Mouse (Mus musculus): ENCODE measurements around the gene Dolk. TPM values are rescaled to one million over a fixed set of nuclear protein-coding genes. Genes with fewer than 3 reads are reported as not detected.
A peak's percentile ranks its signal among the peaks of the same experiment; 100 is the strongest.

Gene Dolk
- polyA plus RNA-seq, 1 experiment from 2014 or later: 25.5 TPM

- H3K27me3 ChIP-seq: no peaks in the 10 kb centered on the region
- no peaks in the 10 kb centered on the region for H3K4me1 ChIP-seq
- no peaks in the 10 kb centered on the region for H3K9me3 ChIP-seq (replicated peaks)
- no peak overlapping the region for H3K9ac ChIP-seq
- no peak overlapping the region for H3K4me3 ChIP-seq
- 81% methylated on average over 3 of the region's 3 CpGs for WGBS
- no peak overlapping the region for H3K27ac ChIP-seq
- H3K4me2 ChIP-seq (replicated peaks): no peak overlapping the region
- ATAC-seq (ENCODE audit: low FRiP score): no peak
- peaks cover 73% of the 10 kb centered on the region for H3K36me3 ChIP-seq
Observed at GRCm38 (mm10) chr2:30299525-30299924, 13.4 kb upstream of the Dolk start.

DNA sequence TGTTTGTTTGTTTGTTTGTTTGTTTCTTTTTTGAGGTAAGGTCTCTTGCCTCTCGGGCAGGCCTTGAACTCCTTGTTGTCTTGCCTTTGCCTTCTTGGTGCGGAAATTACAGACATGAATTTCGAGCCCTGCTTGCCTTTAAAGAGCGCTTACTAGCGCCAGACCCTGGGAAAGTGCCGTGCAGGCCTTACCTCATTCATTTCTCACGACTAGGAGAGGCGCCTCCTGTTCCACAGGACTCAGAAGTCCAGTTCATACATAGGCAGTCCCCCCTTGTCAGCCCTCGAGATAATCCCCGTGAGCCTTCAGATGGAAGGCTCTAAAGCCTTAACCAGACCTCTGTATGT is 866 bp upstream of the Dolk start:
- 1% methylated on average over 10 of the region's 10 CpGs for WGBS
- H3K9ac ChIP-seq: peak overlapping the region; percentile 94
- H3K27me3 ChIP-seq: no peaks in the 10 kb centered on the region
- H3K4me3 ChIP-seq: peak overlapping the region; percentile 96
- peak overlapping the region; percentile 98 for H3K4me2 ChIP-seq (replicated peaks)
- H3K36me3 ChIP-seq: peaks cover 5% of the 10 kb centered on the region; the same call in 1 of the 2 replicates
- H3K27ac ChIP-seq: peak overlapping the region; percentile 73
- H3K4me1 ChIP-seq: peaks cover 23% of the 10 kb centered on the region
- no peaks in the 10 kb centered on the region for H3K9me3 ChIP-seq (replicated peaks)
- no peak for ATAC-seq (ENCODE audit: low FRiP score)

GRCm38 (mm10) chr2:30285416-30286181 is 535 bp downstream of the Dolk start:
- peak overlapping the region; percentile 96 for H3K4me3 ChIP-seq
- peaks cover 5% of the 10 kb centered on the region; the same call in 1 of the 2 replicates for H3K36me3 ChIP-seq
- H3K9ac ChIP-seq: peak overlapping the region; percentile 94
- peak overlapping the region; percentile 98 for H3K4me2 ChIP-seq (replicated peaks)
- H3K27me3 ChIP-seq: no peaks in the 10 kb centered on the region
- WGBS: 18% methylated on average over 38 of the region's 38 CpGs
- peak; percentile 71 for ATAC-seq (ENCODE audit: low FRiP score)
- H3K9me3 ChIP-seq (replicated peaks): no peaks in the 10 kb centered on the region
- peak overlapping the region; percentile 73; the same call in 1 of the 2 replicates for H3K27ac ChIP-seq
- peaks cover 23% of the 10 kb centered on the region for H3K4me1 ChIP-seq

DNA sequence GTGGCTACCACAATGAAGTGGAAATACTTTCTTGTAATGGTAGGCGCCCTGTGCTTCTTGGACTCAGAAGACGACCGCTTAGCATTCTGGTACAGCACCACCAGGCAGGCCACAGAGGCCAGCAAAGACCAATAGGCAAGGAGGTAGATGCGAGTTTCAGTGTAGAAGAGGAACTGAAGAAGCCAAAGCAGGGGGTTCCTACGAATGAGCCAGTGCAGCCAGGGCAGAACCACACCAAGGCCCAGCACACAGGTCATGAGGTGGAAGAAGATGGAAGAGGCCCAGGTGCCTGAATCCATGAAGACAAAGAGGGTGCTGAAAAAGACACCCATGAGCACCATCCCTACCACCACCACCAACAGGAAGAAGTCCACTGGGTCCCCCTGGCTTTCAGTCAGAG is 1.1 kb downstream of the Dolk start:
- H3K27me3 ChIP-seq: no peaks in the 10 kb centered on the region
- H3K9ac ChIP-seq: 0 out of 2 replicates have a peak overlapping the region, but pooled peaks have one; percentile 94
- H3K4me3 ChIP-seq: peak overlapping the region; percentile 96
- peaks cover 23% of the 10 kb centered on the region for H3K4me1 ChIP-seq
- 93% methylated on average over 5 of the region's 5 CpGs for WGBS
- H3K4me2 ChIP-seq (replicated peaks): peak overlapping the region; percentile 98
- ATAC-seq (ENCODE audit: low FRiP score): no peak
- no peak overlapping the region for H3K27ac ChIP-seq
- peaks cover 5% of the 10 kb centered on the region; the same call in 1 of the 2 replicates for H3K36me3 ChIP-seq
- no peaks in the 10 kb centered on the region for H3K9me3 ChIP-seq (replicated peaks)

DNA sequence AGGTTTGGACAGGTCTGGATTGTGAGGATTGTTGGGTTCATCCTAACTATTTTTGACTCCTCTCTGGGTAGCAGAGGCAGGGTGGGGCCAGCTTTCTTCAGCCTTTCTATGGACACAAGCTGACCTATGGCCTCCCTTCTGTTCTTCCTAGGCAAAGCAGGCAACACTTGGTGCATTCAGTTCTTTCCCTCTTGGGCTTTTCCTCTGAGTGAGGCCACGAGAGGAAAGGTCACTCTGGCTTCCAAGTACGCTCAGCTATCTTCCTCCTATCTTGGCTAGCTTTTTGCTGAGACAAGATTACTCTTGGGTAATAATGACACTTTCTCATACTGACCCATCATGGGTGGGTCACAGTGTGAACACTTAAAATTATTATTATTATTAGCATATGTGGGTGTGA is 2.9 kb downstream of the Dolk start:
- H3K27me3 ChIP-seq: no peaks in the 10 kb centered on the region
- H3K4me2 ChIP-seq (replicated peaks): no peak overlapping the region
- H3K4me3 ChIP-seq: no peak overlapping the region
- H3K9me3 ChIP-seq (replicated peaks): no peaks in the 10 kb centered on the region
- WGBS: 93% methylated on average over 2 of the region's 2 CpGs
- peaks cover 23% of the 10 kb centered on the region for H3K4me1 ChIP-seq
- H3K36me3 ChIP-seq: peaks cover 5% of the 10 kb centered on the region; the same call in 1 of the 2 replicates
- no peak overlapping the region for H3K27ac ChIP-seq
- H3K9ac ChIP-seq: no peak overlapping the region
- ATAC-seq (ENCODE audit: low FRiP score): no peak

- no peak for ATAC-seq (ENCODE audit: low FRiP score)
- Histone ChIP-seq H3K36me3 (peaks cover 5% of the 10 kb centered on the region; the same call in 1 of the 2 replicates), H3K9me3 (replicated peaks) (no peaks in the 10 kb centered on the region), H3K27me3 (no peaks in the 10 kb centered on the region), H3K4me1 (peaks cover 12% of the 10 kb centered on the region), H3K4me2 (replicated peaks) (no peak overlapping the region), H3K27ac (no peak overlapping the region), H3K9ac (no peak overlapping the region), H3K4me3 (no peak overlapping the region)
- 91% methylated on average over 3 of the region's 3 CpGs for WGBS
Observed at GRCm38 (mm10) chr2:30281651-30282050, 4.5 kb downstream of the Dolk start.

DNA sequence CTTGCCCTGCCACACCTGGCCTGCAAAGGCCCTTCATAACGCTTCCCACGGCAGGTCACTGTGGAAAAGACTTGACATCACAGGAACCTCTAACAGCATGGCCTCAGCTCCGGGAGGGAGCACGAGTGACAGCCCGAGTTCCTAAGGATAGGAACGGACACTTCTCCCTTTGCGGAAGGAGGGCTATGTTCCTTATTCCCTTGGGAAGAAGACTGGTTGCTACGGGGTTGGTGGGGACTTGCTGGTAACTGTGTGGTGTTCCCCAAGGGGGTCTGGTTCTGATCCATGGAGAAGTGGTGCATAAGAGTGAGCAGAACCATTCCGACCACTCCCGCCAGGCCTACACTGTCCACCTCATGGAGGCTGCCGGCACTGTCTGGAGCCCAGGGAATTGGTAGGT is 5.4 kb downstream of the Dolk start, which contains the start of gene Gm28038:
Gm28038 (plus strand) TSS at position 301 of the 400 bp plus-strand sequence.
- no peak for ATAC-seq (ENCODE audit: low FRiP score)
- no peak within 1 kb of the TSS for H3K27ac ChIP-seq
- H3K4me2 ChIP-seq (replicated peaks): no peak within 1 kb of the TSS
- no peak within 1 kb of the TSS for H3K4me3 ChIP-seq
- peaks cover 5% of the 10 kb centered on the region; the same call in 1 of the 2 replicates for H3K36me3 ChIP-seq
- no peaks in the 10 kb centered on the region for H3K9me3 ChIP-seq (replicated peaks)
- peaks cover 12% of the 10 kb centered on the region for H3K4me1 ChIP-seq
- no peaks in the 10 kb centered on the region for H3K27me3 ChIP-seq
- WGBS: 90% methylated on average over 11 of the region's 11 CpGs
- no peak within 1 kb of the TSS for H3K9ac ChIP-seq

GRCm38 (mm10) chr2:30270134-30270533 is 16.0 kb downstream of the Dolk start:
- H3K9ac ChIP-seq: no peak overlapping the region
- H3K4me1 ChIP-seq: peaks cover 23% of the 10 kb centered on the region
- H3K9me3 ChIP-seq (replicated peaks): no peaks in the 10 kb centered on the region
- no peak overlapping the region for H3K4me2 ChIP-seq (replicated peaks)
- H3K4me3 ChIP-seq: no peak overlapping the region
- WGBS: 56% methylated on average over 1 of the region's 1 CpGs
- ATAC-seq (ENCODE audit: low FRiP score): 0 out of 2 replicates have a peak, but pooled peaks have one; percentile 35
- no peak overlapping the region for H3K27ac ChIP-seq
- peaks cover 3% of the 10 kb centered on the region; the same call in 1 of the 2 replicates for H3K36me3 ChIP-seq
- H3K27me3 ChIP-seq: no peaks in the 10 kb centered on the region; the same call in 1 of the 2 replicates

DNA sequence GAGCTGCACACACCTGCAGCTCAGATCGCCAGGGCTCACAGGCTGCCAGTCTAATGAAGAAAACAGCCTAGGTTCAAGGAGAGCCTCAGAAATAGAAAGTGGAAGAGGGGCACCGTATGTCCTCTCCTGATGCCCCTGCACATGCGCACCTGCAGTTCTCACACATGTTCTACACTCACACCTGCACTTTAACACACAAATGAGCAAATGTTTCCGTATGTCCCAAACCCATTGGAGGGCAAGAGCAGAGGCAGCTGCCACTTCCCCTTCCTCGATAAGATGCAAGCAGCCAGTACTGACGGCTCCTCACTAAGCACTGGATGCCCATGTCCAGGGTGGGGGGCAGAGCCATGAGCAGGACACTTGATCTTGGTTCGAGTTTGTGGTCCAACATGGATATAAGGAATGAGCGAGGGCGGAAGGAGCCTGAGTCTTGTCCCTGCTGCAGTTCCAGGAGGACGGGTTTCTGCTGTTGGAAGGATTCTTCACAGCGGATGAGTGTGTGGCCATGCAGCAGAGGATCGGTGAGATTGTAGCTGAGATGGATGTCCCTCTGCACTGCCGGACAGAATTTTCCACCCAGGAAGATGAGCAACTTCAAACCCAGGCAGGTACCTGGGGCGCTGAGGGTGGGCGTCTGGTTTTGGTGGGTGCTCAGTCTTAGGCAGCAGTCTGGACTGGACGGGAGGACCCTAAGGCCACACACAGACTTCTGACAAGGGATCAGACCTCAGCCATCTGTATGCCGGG is 16.7 kb downstream of the Dolk start:
- H3K27me3 ChIP-seq: no peaks in the 10 kb centered on the region; the same call in 1 of the 2 replicates
- no peak overlapping the region for H3K4me3 ChIP-seq
- H3K4me2 ChIP-seq (replicated peaks): no peak overlapping the region
- peaks cover 10% of the 10 kb centered on the region for H3K36me3 ChIP-seq
- H3K9me3 ChIP-seq (replicated peaks): no peaks in the 10 kb centered on the region
- H3K4me1 ChIP-seq: peaks cover 25% of the 10 kb centered on the region
- H3K9ac ChIP-seq: 0 out of 2 replicates have a peak overlapping the region, but pooled peaks have one; percentile 8
- ATAC-seq (ENCODE audit: low FRiP score): no peak
- WGBS: 90% methylated on average over 17 of the region's 17 CpGs
- no peak overlapping the region for H3K27ac ChIP-seq

DNA sequence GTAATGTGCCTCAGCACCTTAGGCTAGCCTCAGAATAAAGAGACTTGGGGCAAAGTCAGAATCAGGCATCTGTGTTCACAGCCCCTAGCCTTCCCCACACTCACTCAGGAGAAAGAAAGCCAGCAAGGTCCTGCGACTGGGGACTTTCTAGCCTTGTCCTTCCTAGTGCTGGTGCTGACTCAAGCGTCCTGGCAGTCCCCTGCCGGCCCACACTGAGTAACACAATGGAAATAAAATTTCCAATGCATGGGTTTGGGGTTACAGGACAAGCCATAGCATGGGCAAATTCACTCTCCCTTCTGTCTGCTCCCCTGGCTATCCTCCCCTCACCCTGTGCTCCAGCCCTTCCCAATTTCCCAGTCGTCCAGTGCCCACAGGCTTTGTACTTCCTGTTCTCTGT is 17.8 kb downstream of the Dolk start:
- Histone ChIP-seq H3K4me2 (replicated peaks) (no peak overlapping the region), H3K4me3 (no peak overlapping the region), H3K27ac (no peak overlapping the region), H3K4me1 (peaks cover 25% of the 10 kb centered on the region), H3K9ac (no peak overlapping the region), H3K27me3 (no peaks in the 10 kb centered on the region; the same call in 1 of the 2 replicates), H3K9me3 (replicated peaks) (no peaks in the 10 kb centered on the region), H3K36me3 (peaks cover 21% of the 10 kb centered on the region)
- 58% methylated on average over 4 of the region's 4 CpGs for WGBS
- no peak for ATAC-seq (ENCODE audit: low FRiP score)

DNA sequence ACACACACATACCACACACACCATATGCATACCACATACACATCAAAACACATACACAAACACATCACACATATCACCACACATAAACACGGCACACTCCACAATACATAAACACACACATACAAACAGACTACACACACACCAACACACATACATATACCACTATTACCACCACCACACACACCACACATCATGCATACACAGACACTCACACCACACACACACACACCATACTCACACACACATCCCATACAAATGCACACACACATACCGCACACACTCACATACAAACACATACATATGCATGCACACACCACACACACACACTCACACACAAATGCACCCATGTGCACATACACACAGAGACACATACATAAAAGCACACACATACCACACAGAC is 18.7 kb downstream of the Dolk start:
- Histone ChIP-seq H3K9ac (no peak overlapping the region; the same call in 1 of the 2 replicates), H3K27ac (no peak overlapping the region), H3K4me2 (replicated peaks) (no peak overlapping the region), H3K4me3 (no peak overlapping the region), H3K27me3 (no peaks in the 10 kb centered on the region; the same call in 1 of the 2 replicates), H3K9me3 (replicated peaks) (no peaks in the 10 kb centered on the region), H3K36me3 (peaks cover 26% of the 10 kb centered on the region), H3K4me1 (peaks cover 29% of the 10 kb centered on the region)
- no peak for ATAC-seq (ENCODE audit: low FRiP score)
- 98% methylated on average over 2 of the region's 2 CpGs for WGBS

DNA sequence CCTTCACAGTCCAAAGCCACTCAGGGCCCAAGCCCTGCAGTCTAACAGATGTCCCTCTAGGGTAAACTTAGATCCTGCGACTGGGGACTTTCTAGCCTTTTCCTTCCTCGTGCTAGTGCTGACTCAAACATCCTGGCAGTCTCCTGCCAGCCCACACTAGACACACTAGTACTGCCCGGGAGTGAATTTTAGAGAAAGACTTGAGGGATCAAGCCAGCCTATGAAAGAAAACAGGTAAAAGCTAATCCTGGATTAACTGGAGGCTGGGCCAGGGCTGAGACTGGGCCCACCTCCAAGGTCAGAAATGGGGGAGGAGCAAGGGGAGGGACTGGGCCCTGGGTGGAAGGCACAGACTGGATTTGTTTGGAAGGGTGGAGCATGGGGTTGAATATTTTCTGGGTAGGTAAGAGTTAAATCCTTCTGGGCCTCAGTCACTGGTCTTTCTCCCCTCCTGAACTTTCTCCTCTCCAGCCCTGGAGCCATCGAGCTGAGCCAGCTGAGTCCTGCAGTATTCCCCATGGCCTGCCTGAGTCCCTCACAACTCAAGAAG is 19.7 kb downstream of the Dolk start:
- Histone ChIP-seq H3K4me3 (no peak overlapping the region), H3K4me1 (peaks cover 29% of the 10 kb centered on the region), H3K9me3 (replicated peaks) (no peaks in the 10 kb centered on the region), H3K36me3 (peaks cover 31% of the 10 kb centered on the region), H3K9ac (peak overlapping the region; percentile 13; the same call in 1 of the 2 replicates), H3K27me3 (no peaks in the 10 kb centered on the region; the same call in 1 of the 2 replicates), H3K27ac (peak overlapping the region; percentile 66), H3K4me2 (replicated peaks) (no peak overlapping the region)
- 27% methylated on average over 4 of the region's 4 CpGs for WGBS
- no peak for ATAC-seq (ENCODE audit: low FRiP score)
